Mouse (Mus musculus) spleen, postnatal 10 days (tissue): Measurements from ENCODE around the gene Atp8a1.
A peak's percentile ranks its signal among the peaks of the same experiment; 100 is the strongest.
"Not testable (repeated sequence)": the region's sequence is repeated elsewhere in the genome, so short reads cannot be mapped to it uniquely, and the experiment has no call there.

Source experiments
- DNase-seq, 2 experiments: peaks; one replicate each; pipeline ENCODE4 v3.0.0; 2021 to 2022; ENCODE audit warnings: low spot score in 2 of 2

Gene Atp8a1

DNA sequence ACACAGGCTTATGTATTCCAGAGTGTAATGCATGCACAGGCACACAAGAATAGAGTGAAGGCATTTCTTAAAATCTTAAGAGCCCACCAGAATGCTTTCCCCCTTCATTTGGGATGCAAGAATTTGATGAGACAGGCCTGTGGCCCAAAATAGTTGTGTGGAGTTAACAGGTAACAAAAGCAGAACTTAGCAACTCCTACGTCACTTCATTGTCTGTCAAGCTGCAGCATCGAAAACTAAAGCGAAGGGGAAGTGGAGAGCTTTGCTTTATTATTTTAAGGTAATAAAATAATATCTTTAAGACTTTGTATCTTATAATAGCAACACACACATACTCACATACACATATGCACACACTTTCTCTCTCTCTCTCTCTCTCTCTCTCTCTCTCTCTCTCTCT lies 20.3 kb downstream of the Atp8a1 start:
- DNase-seq = peak in 1 of 2 experiments; percentile 5

GRCm38 (mm10) chr5:67826278-67826677 lies 21.0 kb downstream of the Atp8a1 start:
- peak in 1 of 2 experiments; percentile 8 for DNase-seq

GRCm38 (mm10) chr5:67824600-67824999 lies 22.6 kb downstream of the Atp8a1 start:
- DNase-seq = peak in 1 of 2 experiments; percentile 3

- DNase-seq = peak in 1 of 2 experiments; percentile 1
Measured at GRCm38 (mm10) chr5:67823771-67824170, 23.5 kb downstream of the Atp8a1 start.

DNA sequence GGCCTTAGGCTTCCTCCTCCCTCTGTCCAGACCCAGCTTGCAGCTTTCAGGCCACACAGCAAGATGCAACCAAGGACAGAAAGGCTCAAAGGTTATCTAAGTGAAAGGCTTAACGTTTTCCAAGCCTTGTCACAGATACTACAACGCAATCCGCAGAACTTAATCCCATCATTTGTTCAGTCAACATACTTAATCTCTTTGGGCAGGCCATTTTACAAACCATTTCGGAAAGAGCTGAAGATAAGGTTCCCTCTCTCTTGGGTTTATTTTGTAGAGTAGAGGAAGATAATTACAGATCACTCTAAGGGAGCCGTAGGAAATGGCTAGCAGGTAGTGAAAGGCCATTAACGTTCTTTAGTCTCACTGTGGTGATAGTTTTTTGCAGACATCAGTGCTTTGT lies 24.6 kb downstream of the Atp8a1 start:
- DNase-seq = peak in 1 of 2 experiments; percentile 11

- DNase-seq = peak in 1 of 2 experiments; percentile 53
Measured at GRCm38 (mm10) chr5:67821987-67822401, 25.2 kb downstream of the Atp8a1 start.

DNA sequence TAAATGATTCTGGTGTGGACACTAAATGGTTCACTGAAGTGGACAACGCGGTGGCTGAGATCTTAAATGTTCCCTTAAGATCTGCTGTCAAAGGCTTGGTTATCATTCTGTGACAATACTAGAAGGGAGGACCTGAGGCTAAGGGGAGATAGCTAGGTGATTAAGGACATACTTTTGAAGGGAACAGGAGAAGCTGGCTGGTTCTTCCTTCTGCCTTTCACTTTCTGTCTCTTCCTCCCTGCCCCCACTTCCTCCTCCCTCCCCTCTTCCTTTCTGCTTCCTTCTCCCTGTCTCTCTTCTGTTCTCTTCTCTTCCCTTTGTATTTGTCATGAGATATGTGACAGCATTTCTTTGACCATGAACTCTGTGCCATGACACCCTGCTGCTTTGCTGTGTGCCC lies 26.0 kb downstream of the Atp8a1 start:
- DNase-seq = peak in 1 of 2 experiments; percentile 8

- DNase-seq = peak in 1 of 2 experiments; percentile 2
Measured at GRCm38 (mm10) chr5:67819451-67819850, 27.8 kb downstream of the Atp8a1 start.

DNA sequence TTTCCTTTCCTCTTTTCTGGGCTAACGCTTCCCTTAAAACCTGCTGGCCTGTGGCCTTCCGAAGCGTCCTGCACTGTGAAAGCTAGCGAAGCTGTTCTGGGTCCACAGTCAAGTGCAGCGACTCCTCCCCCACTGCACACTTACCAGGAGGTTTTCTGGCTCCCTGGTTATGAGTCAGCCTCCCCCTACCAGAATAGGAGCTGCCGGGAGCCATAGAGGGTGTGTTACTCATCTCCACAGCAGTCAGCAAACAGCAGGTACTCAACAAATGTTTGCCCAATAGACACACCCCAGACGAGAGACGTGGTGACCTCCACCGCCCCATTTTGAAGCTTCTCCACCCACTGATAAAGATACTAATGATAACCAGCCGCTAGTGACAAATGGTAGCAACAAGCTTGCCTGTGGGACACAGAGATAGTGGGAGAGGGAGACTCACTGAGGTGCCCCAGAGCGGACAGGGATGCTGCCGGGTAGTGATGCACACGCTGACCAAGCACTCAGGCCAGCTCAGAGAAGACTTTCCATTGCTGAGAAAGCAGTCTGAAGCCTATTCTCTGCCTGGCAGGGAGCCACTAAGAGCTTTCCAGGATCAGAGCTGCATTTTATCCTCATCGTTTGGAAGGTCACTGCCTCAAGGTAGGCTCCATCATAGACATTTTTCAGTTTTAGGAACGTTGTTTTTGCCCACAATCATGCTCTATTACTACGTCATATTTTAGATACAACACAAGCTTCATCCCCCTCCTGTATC lies 31.5 kb downstream of the Atp8a1 start:
- DNase-seq = peak; percentile 54

DNA sequence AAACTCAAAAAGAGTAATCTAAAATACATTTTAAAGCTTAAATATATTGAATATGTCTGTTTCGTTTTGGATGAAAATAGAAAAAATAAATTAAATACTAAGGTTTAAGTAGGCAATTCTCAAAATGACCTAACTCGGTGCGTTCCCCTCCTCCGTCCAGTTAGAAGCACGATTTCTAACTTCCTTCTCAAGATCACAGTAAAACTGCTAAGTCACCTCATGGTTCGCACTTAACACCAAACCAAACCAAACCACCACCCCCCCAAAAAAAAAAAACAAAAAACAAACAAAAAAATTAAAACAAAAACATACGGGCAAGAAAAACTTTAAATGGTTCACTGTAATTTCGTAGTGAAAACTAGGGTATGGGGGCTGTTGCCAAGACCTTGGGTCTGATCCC lies 32.2 kb downstream of the Atp8a1 start:
- not testable (repeated sequence) for DNase-seq

DNA sequence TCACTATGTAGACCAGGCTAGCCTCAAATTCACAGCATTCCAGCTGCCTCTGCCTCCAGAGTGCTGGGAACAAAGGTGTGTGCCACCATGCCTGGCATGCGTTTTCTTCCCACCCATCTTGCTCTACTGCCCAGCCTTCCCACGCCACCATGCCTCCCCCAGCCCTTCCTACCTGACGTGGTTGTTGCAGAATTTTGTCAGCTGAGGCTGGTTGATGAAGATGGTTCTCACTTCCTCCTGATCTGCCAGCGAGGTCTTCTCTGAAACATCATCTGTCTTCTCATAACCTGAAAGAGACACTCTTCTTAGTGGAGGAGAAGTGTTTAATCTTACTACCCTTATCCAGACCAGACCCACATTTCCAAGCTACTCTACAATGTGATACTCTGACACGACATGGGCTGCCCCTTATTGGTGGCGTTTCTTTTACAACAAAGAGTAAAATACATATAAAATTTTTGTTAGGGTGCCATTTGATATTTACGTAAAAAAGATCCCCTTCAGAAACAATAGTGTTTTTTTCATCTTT lies 32.7 kb downstream of the Atp8a1 start:
- peak; percentile 22 to 38 for DNase-seq

- peak in 1 of 2 experiments; percentile 8 for DNase-seq
Measured at GRCm38 (mm10) chr5:67813334-67813733, 33.9 kb downstream of the Atp8a1 start.

DNA sequence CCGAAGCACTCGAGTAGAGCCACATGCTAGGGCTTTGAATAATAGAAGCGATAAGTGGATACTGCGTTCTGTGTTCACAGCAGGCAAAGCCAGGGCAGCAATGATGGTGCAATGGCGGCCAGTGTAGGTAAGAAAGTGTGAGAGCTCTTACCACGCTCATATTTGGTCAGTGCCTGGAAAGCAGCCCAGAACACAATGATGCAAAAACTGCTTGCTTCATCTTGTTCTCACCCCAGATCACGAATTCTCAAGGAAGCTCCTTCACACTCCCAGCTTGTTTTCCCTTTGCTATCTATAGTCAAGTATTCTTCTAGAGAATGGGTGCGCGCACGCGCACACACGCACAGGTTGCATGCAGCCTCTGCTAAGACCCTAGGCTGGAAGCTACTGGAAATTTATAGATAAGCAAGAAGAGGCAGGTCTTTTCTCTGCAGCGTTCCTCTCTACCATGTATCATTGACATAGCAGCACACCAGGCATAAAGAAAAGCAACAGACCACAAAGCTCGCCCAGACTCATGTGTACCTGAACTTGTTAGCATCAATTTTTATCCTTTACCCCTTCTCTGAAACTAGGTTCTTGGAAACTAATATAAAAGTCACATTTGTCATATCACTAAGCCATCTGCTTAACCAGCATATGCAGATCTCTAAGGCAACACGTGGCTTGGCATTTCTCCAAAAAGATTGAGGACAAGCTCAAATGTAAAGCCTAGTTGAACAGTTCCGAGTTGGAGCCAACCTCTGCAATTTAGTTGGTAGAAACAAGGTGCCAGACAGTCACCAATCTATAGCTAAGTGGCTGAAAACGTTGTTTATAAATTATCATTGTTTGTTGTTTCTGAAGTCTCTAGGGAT lies 44.8 kb downstream of the Atp8a1 start:
- DNase-seq = no peak

DNA sequence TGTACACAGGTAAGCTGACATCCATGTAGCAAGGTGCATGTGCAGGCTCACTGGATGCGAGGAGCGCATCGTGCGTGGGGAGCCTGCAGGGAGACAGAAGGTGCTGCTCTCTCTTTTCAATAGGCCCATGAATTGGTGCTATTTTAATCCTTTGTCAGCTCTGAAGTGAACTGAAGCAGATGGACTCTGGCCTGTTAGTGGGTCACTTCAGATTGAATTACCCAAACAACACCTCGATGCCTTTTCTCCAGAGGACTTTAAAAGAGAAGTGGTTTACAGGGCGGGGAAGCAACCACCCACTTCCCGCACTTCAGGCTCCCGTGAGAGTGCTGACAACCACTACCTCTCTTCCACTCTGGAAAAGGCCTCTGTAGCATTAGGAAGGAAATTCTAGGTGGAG lies 46.4 kb downstream of the Atp8a1 start:
- DNase-seq = no peak

- no peak for DNase-seq
Measured at GRCm38 (mm10) chr5:67799785-67800184, 47.4 kb downstream of the Atp8a1 start.

DNA sequence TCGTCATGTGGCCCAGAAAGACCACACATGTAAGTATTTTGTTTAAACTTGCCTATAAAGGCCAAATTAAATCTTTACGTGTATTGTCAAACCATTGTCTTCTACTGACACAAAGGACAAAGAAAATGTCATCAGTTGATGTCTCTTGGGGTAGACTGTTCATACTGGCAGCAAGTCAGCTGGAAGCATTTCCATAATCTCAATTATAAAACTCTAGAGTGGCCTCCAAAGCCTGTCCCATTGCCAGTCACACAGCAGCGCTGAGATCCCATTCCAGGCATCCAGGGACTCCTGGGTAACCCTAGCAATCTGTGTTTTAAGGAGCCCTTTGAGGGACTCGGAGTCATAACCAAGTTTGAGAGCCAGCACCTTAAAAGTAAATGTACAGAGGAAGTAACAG lies 48.9 kb downstream of the Atp8a1 start:
- DNase-seq = no peak

GRCm38 (mm10) chr5:67797006-67797958 lies 50.0 kb downstream of the Atp8a1 start:
- no peak for DNase-seq

DNA sequence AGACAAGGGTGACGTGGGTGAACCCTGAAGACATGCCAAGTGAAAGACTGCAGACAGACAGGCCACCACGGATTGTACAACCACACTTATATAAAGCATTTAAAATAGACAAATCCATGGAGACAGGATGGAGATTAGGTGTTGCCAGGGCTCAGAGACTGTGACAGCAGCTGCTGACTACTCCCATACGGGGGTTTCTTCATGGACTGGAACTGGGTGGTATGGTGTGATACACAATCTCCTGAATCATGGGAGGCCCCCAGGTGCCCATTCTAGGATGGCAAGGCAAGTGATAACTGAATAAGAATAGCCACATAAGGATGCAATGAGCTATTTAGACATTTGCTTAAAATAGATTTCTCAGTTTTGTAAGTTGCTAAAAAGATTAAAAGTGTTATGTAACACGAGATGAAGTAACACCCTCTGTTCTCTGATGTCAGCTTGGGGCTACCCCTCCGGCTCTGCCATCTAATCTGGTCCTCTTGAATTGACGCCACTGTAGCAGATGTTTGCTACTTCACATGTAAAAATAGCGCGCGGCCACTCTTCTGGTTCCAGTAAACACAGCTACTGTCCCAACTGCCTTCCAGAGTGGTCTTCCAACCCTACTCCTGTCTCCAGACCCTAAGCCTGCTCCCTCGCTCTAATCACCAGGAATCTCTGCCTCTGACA lies 53.0 kb downstream of the Atp8a1 start:
- DNase-seq = no peak

GRCm38 (mm10) chr5:67782775-67783174 lies 64.5 kb downstream of the Atp8a1 start:
- no peak for DNase-seq

DNA sequence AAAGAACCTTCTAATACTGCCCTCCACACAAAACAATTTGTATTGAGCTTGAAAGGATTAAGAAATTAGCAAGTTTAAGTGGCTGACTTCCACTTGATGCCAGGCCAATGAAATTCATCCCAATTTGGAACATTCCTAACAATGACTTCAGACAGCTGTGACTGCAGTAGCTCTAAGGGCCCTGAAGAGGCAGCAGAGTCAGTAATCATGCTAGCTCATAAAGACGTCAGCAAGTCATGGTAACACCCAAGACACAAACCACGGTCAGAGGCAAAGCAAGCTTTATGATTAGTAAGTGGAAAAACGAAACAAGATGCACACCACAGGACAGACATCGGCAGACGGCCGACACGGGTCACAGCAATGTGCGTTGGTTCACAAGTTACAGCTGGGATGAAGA lies 69.2 kb downstream of the Atp8a1 start:
- no peak for DNase-seq

- no peak for DNase-seq
Measured at GRCm38 (mm10) chr5:67774186-67774585, 73.0 kb downstream of the Atp8a1 start.
